Mouse (Mus musculus) kidney, postnatal 0 days (tissue): Measurements from ENCODE around the gene Ppp6r1. TPM values are rescaled to one million over a fixed set of nuclear protein-coding genes. Genes with fewer than 3 reads are reported as not detected.

ENCODE experiments used
- ATAC-seq: fragments of 200-750 bp; cut with Nextera tagmentation; replicated peaks from 2 replicates; pipeline ENCODE4 v1.8.0; 2017; ENCODE audit warnings: low read depth, moderate number of reproducible peaks, moderate TSS enrichment, moderate library complexity; ENCODE audit not compliant: low FRiP score
- DNase-seq: peaks from one replicate; pipeline ENCODE4 v3.0.0-alpha.2; 2016; ENCODE audit warnings: low spot score
- H3K27ac ChIP-seq: fragments of 300-500 bp; sonication (generic); 2 replicates; pipeline ENCODE4 v1.5.1; 2014; ENCODE audit warnings: mild to moderate bottlenecking
- H3K27me3 ChIP-seq: fragments of 300-500 bp; sonication (generic); 2 replicates; pipeline ENCODE4 v1.6.1; 2014; ENCODE audit warnings: low read length, mixed read lengths; ENCODE audit not compliant: insufficient read depth
- H3K36me3 ChIP-seq: fragments of 300-500 bp; sonication (generic); 2 replicates; pipeline ENCODE4 v1.6.1; 2014; ENCODE audit warnings: low read length, mixed read lengths; ENCODE audit not compliant: insufficient read depth
- H3K4me1 ChIP-seq: fragments of 300-500 bp; sonication (generic); replicated peaks from 2 replicates; pipeline ENCODE4 v1.6.1; 2014; ENCODE audit warnings: antibody characterized with exemption, low read length, mixed read lengths; ENCODE audit not compliant: insufficient read depth
- H3K4me2 ChIP-seq: fragments of 300-500 bp; sonication (generic); 2 replicates; pipeline ENCODE4 v1.6.1; 2014; ENCODE audit warnings: mild to moderate bottlenecking, low read length, moderate library complexity, mixed read lengths
- H3K4me3 ChIP-seq: fragments of 300-500 bp; sonication (generic); replicated peaks from 2 replicates; pipeline ENCODE4 v1.5.1; 2014; ENCODE audit warnings: low read depth, low read length
- H3K9ac ChIP-seq: fragments of 300-500 bp; sonication (generic); 2 replicates; pipeline ENCODE4 v1.6.1; 2014; ENCODE audit warnings: low read depth, low read length
- H3K9me3 ChIP-seq: fragments of 300-500 bp; sonication (generic); replicated peaks from 2 replicates; pipeline ENCODE4 v1.6.1; 2016; ENCODE audit warnings: low read length, inconsistent platforms, mixed read lengths
- CTCF ChIP-seq: IDR thresholded peaks from 2 replicates; pipeline ENCODE4 v1.5.1; 2016; ENCODE audit warnings: antibody characterized with exemption, low read depth, mild to moderate bottlenecking, moderate library complexity
- WGBS: fragments of 180-500 bp; shearing (Covaris S2); extraction: QIAGEN DNeasy Blood & Tissue Kit; methylation state at CpG from one replicate; pipeline ENCODE4 v1.1.7; 2014; 5-methylcytosine and 5-hydroxymethylcytosine counted together
- polyA plus RNA-seq: library from polyadenylated mRNA; unstranded; fragments of >200 nt; fragmentation: Nextera tagmentation; extraction: Ambion mirVana; gene quantifications from 2 replicates; pipeline ENCODE4 v1.2.1, GENCODE M21; 2015

Gene Ppp6r1
- polyA plus RNA-seq, 1 experiment from 2014 or later = 5.1 TPM

GRCm38 (mm10) chr7:4690387-4690786 is 31.6 kb upstream of the Ppp6r1 start, which contains the start of gene Brsk1:
Brsk1 (plus strand) TSS chr7:4690604.
- ATAC-seq (peak; percentile 76), DNase-seq (peak; percentile 92)
- H3K9ac ChIP-seq = peak within 1 kb of the TSS; percentile 97
- H3K4me2 ChIP-seq = peak within 1 kb of the TSS; percentile 98
- no peaks in the 10 kb centered on the region for H3K9me3 ChIP-seq
- no peaks in the 10 kb centered on the region for H3K27me3 ChIP-seq
- no peaks in the 10 kb centered on the region; the same call in 1 of the 2 replicates for H3K4me1 ChIP-seq
- H3K27ac ChIP-seq = peak within 1 kb of the TSS; percentile 79
- 0 out of 2 replicates have a peak, but pooled peaks cover 17% of the 10 kb centered on the region for H3K36me3 ChIP-seq
- 1% methylated on average over 6 of the region's 18 CpGs for WGBS
- TF ChIP-seq CTCF = no peak
- H3K4me3 ChIP-seq = peak within 1 kb of the TSS; percentile 81

GRCm38 (mm10) chr7:4684632-4685417 is 26.0 kb upstream of the Ppp6r1 start, which contains the start of gene Hspbp1:
Hspbp1 (minus strand) TSS chr7:4685068.
- no peaks in the 10 kb centered on the region for H3K9me3 ChIP-seq
- H3K4me2 ChIP-seq = peak within 1 kb of the TSS; percentile 88
- peak within 1 kb of the TSS; percentile 73 for H3K27ac ChIP-seq
- ATAC-seq = peak; percentile 98
- no peaks in the 10 kb centered on the region for H3K27me3 ChIP-seq
- 0 out of 2 replicates have a peak, but pooled peaks cover 4% of the 10 kb centered on the region for H3K36me3 ChIP-seq
- H3K4me3 ChIP-seq = peak within 1 kb of the TSS; percentile 81
- DNase-seq = peak; percentile 100
- peak within 1 kb of the TSS; percentile 60 for H3K9ac ChIP-seq
- no peak for TF ChIP-seq CTCF
- WGBS = under 1% methylated on average over 32 of the region's 32 CpGs
- H3K4me1 ChIP-seq = peaks cover 6% of the 10 kb centered on the region; the same call in 1 of the 2 replicates

GRCm38 (mm10) chr7:4684203-4684602 is 25.4 kb upstream of the Ppp6r1 start:
- ATAC-seq (no peak), DNase-seq (no peak)
- H3K9ac ChIP-seq = peak overlapping the region; percentile 60
- no peak for TF ChIP-seq CTCF
- WGBS = 2% methylated on average over 13 of the region's 13 CpGs
- no peaks in the 10 kb centered on the region for H3K9me3 ChIP-seq
- H3K4me3 ChIP-seq = peak overlapping the region; percentile 81
- no peaks in the 10 kb centered on the region for H3K27me3 ChIP-seq
- 0 out of 2 replicates have a peak, but pooled peaks cover 6% of the 10 kb centered on the region for H3K36me3 ChIP-seq
- H3K4me2 ChIP-seq = peak overlapping the region; percentile 88
- peaks cover 6% of the 10 kb centered on the region; the same call in 1 of the 2 replicates for H3K4me1 ChIP-seq
- peak overlapping the region; percentile 73; the same call in 1 of the 2 replicates for H3K27ac ChIP-seq

- Histone ChIP-seq H3K27ac (no peak overlapping the region), H3K27me3 (no peaks in the 10 kb centered on the region), H3K36me3 (0 out of 2 replicates have a peak, but pooled peaks cover 6% of the 10 kb centered on the region), H3K4me3 (no peak overlapping the region), H3K4me2 (no peak overlapping the region), H3K4me1 (peaks cover 6% of the 10 kb centered on the region; the same call in 1 of the 2 replicates), H3K9ac (no peak overlapping the region), H3K9me3 (no peaks in the 10 kb centered on the region)
- ATAC-seq (no peak), DNase-seq (no peak)
- 83% methylated on average over 5 of the region's 5 CpGs for WGBS
- no peak for TF ChIP-seq CTCF
Observed at GRCm38 (mm10) chr7:4683307-4683706, 24.5 kb upstream of the Ppp6r1 start.

- no peak for ATAC-seq
- WGBS = 84% methylated on average over 7 of the region's 7 CpGs
- Histone ChIP-seq H3K4me1 (no peaks in the 10 kb centered on the region), H3K36me3 (peaks cover 26% of the 10 kb centered on the region), H3K4me2 (no peak overlapping the region), H3K27me3 (no peaks in the 10 kb centered on the region), H3K27ac (no peak overlapping the region), H3K4me3 (no peak overlapping the region), H3K9ac (no peak overlapping the region), H3K9me3 (no peaks in the 10 kb centered on the region)
- no peak for TF ChIP-seq CTCF
- no peak for DNase-seq
Observed at GRCm38 (mm10) chr7:4675200-4675599, 16.4 kb upstream of the Ppp6r1 start.

GRCm38 (mm10) chr7:4674114-4674731 is 15.4 kb upstream of the Ppp6r1 start:
- H3K36me3 ChIP-seq = peaks cover 24% of the 10 kb centered on the region
- H3K4me1 ChIP-seq = no peaks in the 10 kb centered on the region
- 90% methylated on average over 12 of the region's 12 CpGs for WGBS
- no peak for TF ChIP-seq CTCF
- no peak overlapping the region for H3K9ac ChIP-seq
- ATAC-seq = no peak
- no peak for DNase-seq
- H3K4me3 ChIP-seq = no peak overlapping the region
- no peak overlapping the region for H3K4me2 ChIP-seq
- no peak overlapping the region for H3K27ac ChIP-seq
- no peaks in the 10 kb centered on the region for H3K9me3 ChIP-seq
- H3K27me3 ChIP-seq = no peaks in the 10 kb centered on the region
